Mouse (Mus musculus) monocyte, adult 2 months (primary cell): ENCODE measurements around the gene Gm8677.
"Not testable (repeated sequence)": the region's sequence is repeated elsewhere in the genome, so short reads cannot be mapped to it uniquely, and the experiment has no call there.

Source experiments
- DNase-seq, 2 experiments: peaks; one replicate each; pipeline ENCODE4 v3.0.0; 2022; ENCODE audit warnings: low spot score in 2 of 2, low read depth in 1 of 2

Gm8677 gene

DNA sequence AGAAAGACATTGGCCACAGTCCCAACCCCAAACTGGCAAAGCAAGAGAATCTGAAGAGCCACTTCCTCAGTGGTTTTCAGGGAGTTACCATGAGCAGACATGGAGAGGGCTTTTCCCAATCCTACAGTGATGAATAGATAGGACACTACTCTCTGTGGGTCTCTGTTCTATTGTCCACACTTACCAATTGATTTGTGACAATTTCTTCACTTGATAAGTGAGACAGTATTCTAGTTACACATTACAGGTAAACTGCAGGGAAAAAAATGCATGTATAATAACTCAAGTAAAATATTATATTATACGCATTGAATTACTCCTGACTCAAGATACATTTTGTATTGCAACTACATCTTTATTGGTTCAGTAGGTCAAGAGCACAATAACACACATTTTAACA, at the start of gene Gm8677:
TSS of gene Gm8677 (minus strand) at position 101 of the 400 bp plus-strand sequence.
- not testable (repeated sequence) for DNase-seq

DNA sequence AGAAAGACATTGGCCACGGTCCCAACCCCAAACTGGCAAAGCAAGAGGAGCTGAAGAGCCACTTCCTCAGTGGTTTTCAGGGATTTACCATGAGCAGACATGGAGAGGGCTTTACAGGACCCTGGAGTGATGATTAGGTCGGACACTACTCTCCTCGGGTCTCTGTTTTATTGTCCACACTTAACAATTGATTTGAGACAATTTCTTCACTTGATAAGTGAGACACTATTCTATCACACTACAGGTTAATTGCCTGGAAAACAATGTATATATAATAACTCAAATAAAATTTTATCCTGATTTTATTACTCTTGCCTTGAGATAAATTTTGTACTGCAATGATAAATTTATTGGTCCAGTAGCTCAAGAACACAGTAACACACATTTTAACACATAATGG, 30.6 kb upstream of the Gm8677 start, which contains the start of gene Gm4201:
TSS of gene Gm4201 (minus strand) at position 101 of the 400 bp plus-strand sequence.
- DNase-seq, result not testable (repeated sequence)

DNA sequence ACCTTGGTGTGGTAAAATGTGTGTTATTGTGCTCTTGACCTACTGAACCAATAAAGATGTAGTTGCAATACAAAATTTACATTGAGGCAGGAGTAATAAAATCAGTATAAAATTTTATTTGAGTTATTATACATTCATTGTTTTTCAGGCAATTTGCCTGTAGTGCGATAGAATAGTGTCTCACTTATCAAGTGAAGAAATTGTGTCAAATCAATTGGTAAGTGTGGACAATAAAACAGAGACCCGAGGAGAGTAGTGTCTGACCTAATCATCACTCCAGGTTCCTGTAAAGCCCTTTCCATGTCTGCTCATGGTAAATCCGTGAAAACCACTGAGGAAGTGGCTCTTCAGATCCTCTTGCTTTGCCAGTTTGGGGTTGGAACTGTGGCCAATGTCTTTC, 12.0 kb downstream of the Gm8677 start, which contains the start of gene Vmn1r152:
TSS of gene Vmn1r152 (plus strand) at position 301 of the 400 bp plus-strand sequence.
- not testable (repeated sequence) for DNase-seq

DNA sequence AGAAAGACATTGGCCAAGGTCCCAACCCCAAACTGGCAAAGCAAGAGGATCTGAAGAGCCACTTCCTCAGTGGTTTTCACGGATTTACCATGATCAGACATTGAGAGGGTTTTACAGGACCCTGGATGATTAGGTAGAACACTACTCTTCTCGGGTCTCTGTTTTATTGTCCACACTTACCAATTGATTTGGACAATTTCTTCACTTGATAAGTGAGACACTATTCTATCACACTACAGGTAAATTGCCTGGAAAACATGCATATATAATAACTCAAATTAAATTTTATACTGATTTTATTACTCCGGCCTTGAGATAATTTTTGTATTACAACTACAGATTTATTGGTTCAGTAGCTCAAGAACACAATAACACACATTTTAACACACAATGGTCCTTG, 35.1 kb downstream of the Gm8677 start, which contains the start of gene Vmn1r151:
TSS of gene Vmn1r151 (minus strand) at position 101 of the 400 bp plus-strand sequence.
- DNase-seq, result not testable (repeated sequence)
